ENCODE assay signal across 9 mouse cellular contexts in the genomic region with DNA sequence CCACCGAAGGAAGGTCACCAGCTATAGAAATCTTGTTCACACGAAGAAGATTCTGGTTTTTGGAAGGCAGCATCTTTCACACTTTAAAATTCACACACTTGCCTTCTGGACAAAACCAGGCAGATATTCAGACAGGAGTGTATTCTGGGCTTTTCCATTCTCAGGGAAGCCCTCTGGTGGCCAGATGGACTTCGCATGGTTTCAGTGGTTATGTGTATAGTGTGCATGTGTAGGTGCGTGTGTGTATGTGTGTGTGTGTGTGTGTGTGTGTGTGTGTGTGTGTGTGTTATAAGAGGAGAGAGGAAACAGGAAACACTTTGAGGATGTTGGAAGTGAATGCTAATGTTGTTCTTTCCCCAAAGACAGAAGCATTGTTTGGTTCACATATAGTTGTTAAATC.
DNase-seq lines count a peak whose midpoint lies in the region; ATAC-seq and TF ChIP-seq lines count a peak whose summit lies in the region.
"Had no signal": no experiment of that assay in that cellular context is flagged by ENCODE, and none has a peak within 500 bp of the region (broad histone marks: within the 10 kb centered on the region; RNA-seq: fewer than 3 reads in every experiment).

No protein-coding gene starts in this region.

- no peaks in the 10 kb centered on the region for H3K4me1 ChIP-seq in heart, adult 2 months (ENCODE audit: control insufficient read depth, insufficient read depth, low read length)
- no peaks in the 10 kb centered on the region for H3K4me1 ChIP-seq in heart, embryonic 11.5 days (ENCODE audit: control insufficient read depth, insufficient read depth, low read length)
- no peaks in the 10 kb centered on the region for H3K4me1 ChIP-seq in CH12.LX (ENCODE audit: control insufficient read depth in 1 of 2, insufficient read depth in 2 of 2)
- H3K4me1 ChIP-seq: midbrain, embryonic 12.5 days had no signal

- H3K36me3 ChIP-seq in heart, adult 2 months (ENCODE audit: control insufficient read depth, insufficient read depth, low read length), result no peaks in the 10 kb centered on the region
- H3K36me3 ChIP-seq in heart, embryonic 11.5 days (ENCODE audit: control insufficient read depth, insufficient read depth, low read length), result no peaks in the 10 kb centered on the region
- no peaks in the 10 kb centered on the region for H3K36me3 ChIP-seq in CH12.LX (replicated peaks in 1 of 2; ENCODE audit: control insufficient read depth in 1 of 2, insufficient read depth in 1 of 2, low read length in 1 of 2)
- H3K36me3 ChIP-seq in splenic B cell, adult 2 months (ENCODE audit: control insufficient read depth, insufficient read depth, low read length, poor library complexity, severe bottlenecking), result no peaks in the 10 kb centered on the region
- H3K36me3 ChIP-seq: midbrain, embryonic 12.5 days had no signal

- dilution Hi-C loops in CH12.LX (cut with MboI; ENCODE audit: extremely low pct_ligation_motif_present, extremely low pct_unique_long_range_greater_than_20kb, low sequenced_read_pairs), result no loop called here

- H3K4me2 ChIP-seq in heart, embryonic 11.5 days, result no peak overlapping the region
- no peak overlapping the region for H3K4me2 ChIP-seq in CH12.LX (ENCODE audit: insufficient read depth, low read depth, poor library complexity, severe bottlenecking)
- H3K4me2 ChIP-seq: midbrain, embryonic 12.5 days had no signal

- H3K27ac ChIP-seq in heart, adult 2 months, result no peak overlapping the region
- no peak overlapping the region for H3K27ac ChIP-seq in heart, embryonic 11.5 days (ENCODE audit: low read depth, low read length)
- no peak overlapping the region for H3K27ac ChIP-seq in CH12.LX (ENCODE audit: insufficient read depth, low read depth)
- H3K27ac ChIP-seq: midbrain, embryonic 12.5 days had no signal

- no peaks in the 10 kb centered on the region for H3K9me3 ChIP-seq in heart, embryonic 11.5 days (replicated peaks; ENCODE audit: control insufficient read depth, low read length)
- no peaks in the 10 kb centered on the region for H3K9me3 ChIP-seq in CH12.LX (replicated peaks; ENCODE audit: low read length)
- H3K9me3 ChIP-seq: midbrain, embryonic 12.5 days had no signal

- peak; percentile 71 for TF ChIP-seq CTCF in heart, adult 2 months (IDR thresholded peaks at IDR 0.05)
- peak; percentile 18 to 73; a peak in 2 of 4 replicates for TF ChIP-seq CTCF in CH12.LX (conservative IDR thresholded peaks at IDR 0.05 in 1 of 2, IDR thresholded peaks at IDR 0.05 in 1 of 2; ENCODE audit: low read depth in 2 of 2, low read length in 2 of 2)

- H3K79me2 ChIP-seq in heart, adult 2 months (replicated peaks; ENCODE audit: control insufficient read depth, insufficient read depth, low read length), result no peaks in the 10 kb centered on the region
- no peaks in the 10 kb centered on the region for H3K79me2 ChIP-seq in CH12.LX (replicated peaks; ENCODE audit: control insufficient read depth, extremely low read depth, insufficient read depth, poor library complexity, severe bottlenecking)

- TF ChIP-seq EP300 in heart, adult 2 months (IDR thresholded peaks at IDR 0.05; ENCODE audit: insufficient read depth, low read depth, low read length), result no peak
- TF ChIP-seq EP300 in CH12.LX (IDR thresholded peaks at IDR 0.05; ENCODE audit: low read length), result no peak

- intact Hi-C loops in heart, adult 2 months (cut with DNase I), result loop anchor here (2.0 kb wide), 2 partner anchors 318 to 720 kb away; partner anchors contain the start of gene Btg1
- intact Hi-C loops in gastrocnemius, postnatal 14 days (cut with DNase I; ENCODE audit: low total_unique reads), result no loop called here

- in situ Hi-C loops in CH12.LX (cut with MboI; ENCODE audit: low pct_ligation_motif_present, low pct_unique_long_range_greater_than_20kb, low sequenced_read_pairs), result no loop called here

- H3K27me3 ChIP-seq in heart, adult 2 months (ENCODE audit: control insufficient read depth, insufficient read depth, low read length), result no peaks in the 10 kb centered on the region
- no peaks in the 10 kb centered on the region for H3K27me3 ChIP-seq in heart, embryonic 11.5 days (ENCODE audit: control insufficient read depth, insufficient read depth, low read length)
- H3K27me3 ChIP-seq in CH12.LX (replicated peaks), result no peaks in the 10 kb centered on the region
- no peaks in the 10 kb centered on the region for H3K27me3 ChIP-seq in splenic B cell, adult 2 months (ENCODE audit: control insufficient read depth, insufficient read depth, low read length, poor library complexity, severe bottlenecking)
- H3K27me3 ChIP-seq: midbrain, embryonic 12.5 days had no signal

- no peak for ATAC-seq in heart, embryonic 11.5 days (replicated peaks; ENCODE audit: insufficient number of reproducible peaks, low FRiP score, low TSS enrichment)

- no peak overlapping the region for H3K9ac ChIP-seq in heart, adult 2 months (ENCODE audit: low read depth, low read length)
- no peak overlapping the region for H3K9ac ChIP-seq in heart, embryonic 11.5 days (ENCODE audit: low read depth, low read length)
- H3K9ac ChIP-seq in CH12.LX (ENCODE audit: insufficient read depth, low read depth), result no peak overlapping the region
- H3K9ac ChIP-seq: midbrain, embryonic 12.5 days had no signal

- DNase-seq in heart, adult 2 months, result peak; percentile 61 to 64
- peak; percentile 49 for DNase-seq in CH12.LX (ENCODE audit: extremely low read depth)
- peak; percentile 79 for DNase-seq in cerebellum, adult 9-10 months
- peak; percentile 41 for DNase-seq in gastrocnemius, postnatal 14 days
- DNase-seq in kidney, postnatal 25 days, result peak; percentile 70 to 83
- peak; percentile 56 to 71 for DNase-seq in lung, postnatal 4 days
- DNase-seq in splenic B cell, adult 2 months (ENCODE audit: low read depth, low spot score), result peak; percentile 67

- 43% methylated on average over 4 of the region's 4 CpGs for WGBS in heart, adult 2 months
- 79% methylated on average over 4 of the region's 4 CpGs for WGBS in heart, embryonic 11.5 days (ENCODE audit: insufficient replicate concordance)

- H3K4me3 ChIP-seq in heart, adult 2 months, result no peak overlapping the region
- no peak overlapping the region for H3K4me3 ChIP-seq in heart, embryonic 11.5 days (ENCODE audit: low read depth, low read length)
- no peak overlapping the region for H3K4me3 ChIP-seq in CH12.LX (replicated peaks in 1 of 3; ENCODE audit: low read depth in 2 of 3, low read length in 2 of 3, poor library complexity in 1 of 3)
- H3K4me3 ChIP-seq: midbrain, embryonic 12.5 days had no signal

- TF ChIP-seq RAD21 in CH12.LX (IDR thresholded peaks at IDR 0.05; ENCODE audit: low read depth, low read length), result peak; percentile 65

- TF ChIP-seq POLR2A in heart, adult 2 months (IDR thresholded peaks at IDR 0.05; ENCODE audit: insufficient read depth, low read depth, low read length), result no peak
- no peak for TF ChIP-seq POLR2A in CH12.LX (IDR thresholded peaks at IDR 0.05; ENCODE audit: low read depth, low read length)

TF ChIP-seq in CH12.LX, 34 proteins besides CTCF, POLR2A, EP300 and RAD21:
- no peak for TF ChIP-seq E2F4 (IDR thresholded peaks at IDR 0.05; ENCODE audit: insufficient replicate concordance, low read depth, low read length)
- TF ChIP-seq MEF2A (IDR thresholded peaks at IDR 0.05; ENCODE audit: borderline replicate concordance, low read depth, low read length), result peak; percentile 16; the same call in 1 of the 2 replicates
- TF ChIP-seq IRF4 (IDR thresholded peaks at IDR 0.05; ENCODE audit: low read depth, low read length), result peak; percentile 28; the same call in 1 of the 2 replicates
- TF ChIP-seq SMC3 (IDR thresholded peaks at IDR 0.05; ENCODE audit: low read depth, low read length), result peak; percentile 87
- peak; percentile 32; the same call in 1 of the 2 replicates for TF ChIP-seq ZC3H11A (IDR thresholded peaks at IDR 0.05; ENCODE audit: low read depth, low read length)
- TF ChIP-seq JUND (conservative IDR thresholded peaks at IDR 0.05; ENCODE audit: low read depth, low read length), result no peak
